Mouse (Mus musculus) lung, adult 2 months (tissue): ENCODE results near the gene Praf2.

Source experiments
- CTCF ChIP-seq: fragments of 200-500 bp; IDR thresholded peaks from 2 replicates; pipeline ENCODE4 v1.5.1; 2011; ENCODE audit warnings: mild to moderate bottlenecking, low read length, control low read depth; ENCODE audit not compliant: insufficient read depth
- POLR2A ChIP-seq: fragments of 200-500 bp; IDR thresholded peaks from 2 replicates; pipeline ENCODE4 v1.6.1; 2011; ENCODE audit warnings: low read depth, mild to moderate bottlenecking, control low read depth, low read length, borderline replicate concordance; ENCODE audit errors: extremely low read depth

DNA sequence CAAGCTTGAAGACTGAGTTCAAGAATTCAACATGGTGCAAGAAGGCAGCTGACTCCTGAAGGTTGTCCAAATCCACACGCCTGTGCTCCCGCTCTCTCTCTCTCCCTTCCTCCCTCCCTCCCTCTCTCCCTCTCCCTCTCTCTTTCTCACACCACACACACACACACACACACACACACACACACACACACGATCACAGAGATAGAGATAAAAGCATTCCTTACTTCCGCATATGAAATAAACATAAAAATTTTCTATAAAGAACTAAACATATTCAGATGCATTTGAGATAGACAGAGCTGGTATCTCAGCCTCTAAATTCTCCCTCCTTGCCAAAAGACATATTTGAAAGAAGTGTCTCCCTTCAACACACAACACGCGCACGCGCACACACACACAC is 17.2 kb downstream of the Praf2 start:
- TF ChIP-seq POLR2A, result no peak
- no peak for TF ChIP-seq CTCF
